8 mouse cellular contexts compared by ENCODE assay signal in the genomic region with DNA sequence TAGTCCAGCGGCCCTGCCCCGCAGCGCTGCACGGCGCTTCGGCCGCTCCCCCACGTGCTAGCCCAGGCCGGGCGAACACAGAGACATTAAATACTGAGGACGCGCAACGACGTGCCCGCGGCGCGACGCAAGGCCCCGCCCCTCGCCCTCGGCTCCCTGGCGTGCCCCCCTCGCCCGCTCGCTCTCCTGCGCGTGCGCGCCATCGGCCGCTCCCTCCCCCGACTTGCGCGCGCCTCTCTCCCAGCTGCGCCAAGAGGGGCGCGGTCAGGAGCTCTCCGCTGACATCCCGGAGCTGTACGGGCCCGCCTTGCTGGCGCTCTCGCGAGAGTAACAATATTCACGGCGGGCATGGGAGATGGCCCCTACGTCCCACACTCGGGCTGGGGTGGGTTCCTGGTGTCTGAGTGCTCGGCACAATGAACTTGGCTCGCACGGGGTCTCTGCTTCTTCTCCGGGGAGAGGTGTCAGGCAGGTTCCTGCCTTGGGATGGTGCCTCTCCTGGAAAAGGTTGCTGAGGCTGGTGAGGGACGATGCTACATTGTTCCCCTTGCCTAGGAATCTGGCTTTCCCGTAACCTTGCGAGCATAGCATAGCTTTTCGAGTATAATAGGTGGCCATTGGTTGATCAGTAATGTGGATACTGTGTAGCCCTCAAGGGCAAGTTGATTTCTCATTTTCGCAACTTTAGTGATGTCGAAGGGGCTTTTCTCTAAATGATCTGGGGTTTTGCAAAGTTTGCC. TPM values are rescaled to one million over a fixed set of nuclear protein-coding genes. Genes with fewer than 3 reads are reported as not detected.
DNase-seq lines count a peak whose midpoint lies in the region; ATAC-seq lines count a peak whose summit lies in the region.

A gene (minus strand): TSS at position 129 of the 740 bp plus-strand sequence.

- DNase-seq in adipocyte (ENCODE audit: low spot score) = peak; percentile 97
- peak; percentile 97 for DNase-seq in embryo, embryonic 10 days (ENCODE audit: low spot score)
- DNase-seq in gastrocnemius, postnatal 14 days = peak; percentile 98
- peak; percentile 96 to 98 for DNase-seq in left cerebral cortex, postnatal 10 days (ENCODE audit: extremely low spot score in 1 of 2, low spot score in 2 of 2)
- peak; percentile 93 to 95 for DNase-seq in right cerebral cortex, postnatal 36 days (ENCODE audit: low spot score in 2 of 2)
- peak; percentile 96 for DNase-seq in yolk sac, embryonic 10.5 days (ENCODE audit: low spot score)

- intact Hi-C loops in gastrocnemius, postnatal 14 days (cut with DNase I; ENCODE audit: low total_unique reads) = no loop called here
- intact Hi-C loops in left cerebral cortex, postnatal 10 days (cut with DNase I) = loop anchor here (5.0 kb wide), 1 partner anchor 88 kb away; no protein-coding TSS in a partner anchor

- ATAC-seq in inflammation-experienced regulatory T-cells, adult 6 months = peak; percentile 93
- ATAC-seq in megakaryocyte-erythroid progenitor cell, adult 5-6 weeks (replicated peaks; ENCODE audit: low FRiP score, low TSS enrichment, poor library complexity, severe bottlenecking) = peak; percentile 94

RNA-seq across cellular contexts. Expression of the gene that starts here (rescaled TPM):
- 10 to 100 TPM; 57.4 to 62.0 TPM for total RNA-seq in gastrocnemius, postnatal 14 days (2021)
- polyA plus RNA-seq in inflammation-experienced regulatory T-cells, adult 6 months (2017; shearing (Covaris generic)) = 1 to 10 TPM; 1.8 to 2.0 (median 2.0) TPM
- total RNA-seq in left cerebral cortex, postnatal 10 days (2021) = 10 to 100 TPM; 43.6 to 47.6 TPM
- total RNA-seq in megakaryocyte-erythroid progenitor cell, adult 5-6 weeks (2014; fragmentation: Nextera tagmentation) = 23.5 and 24.4 TPM in 2 replicates
- total RNA-seq in megakaryocyte-erythroid progenitor cell, adult 5-6 weeks (2017) = 36.7 and 37.4 TPM in 2 replicates

Comparison
In these comparisons a context has a peak if more than half of its experiments do, and no peak if none do; other contexts are left out.
1. Peak in every context shown above with its lines: DNase-seq and ATAC-seq.